Mouse (Mus musculus): ENCODE results near the gene Tmcc1. TPM values are rescaled to one million over a fixed set of nuclear protein-coding genes. Genes with fewer than 3 reads are reported as not detected.

Gene Tmcc1
- polyA plus RNA-seq, 1 experiment from 2014 or later, result 11.8 TPM

DNA sequence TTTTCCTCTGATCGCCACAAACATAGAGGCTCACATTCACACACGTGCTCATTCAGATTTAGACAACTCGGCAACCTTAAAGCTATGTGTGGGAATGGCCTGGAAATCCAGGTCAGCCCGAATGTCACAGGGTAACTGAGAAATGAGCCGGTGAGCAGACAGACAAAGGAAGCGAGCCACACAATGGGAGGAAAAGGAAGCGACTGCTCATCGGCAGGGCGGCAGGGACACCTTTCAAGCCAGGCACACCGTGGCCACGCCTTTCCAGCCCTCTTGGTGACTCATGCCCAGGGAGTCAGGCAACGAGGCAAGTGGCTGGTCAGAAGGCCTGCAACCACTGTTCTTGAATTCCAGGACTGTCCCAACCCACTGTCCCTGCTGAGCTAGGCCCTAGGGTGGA is 183.9 kb downstream of the Tmcc1 start:
- Histone ChIP-seq H3K4me1 (replicated peaks; ENCODE audit: control insufficient read depth, insufficient read depth, low read length) (no peaks in the 10 kb centered on the region; the same call in 1 of the 2 replicates), H3K9me3 (ENCODE audit: control insufficient read depth, low read length) (no peaks in the 10 kb centered on the region), H3K27ac (ENCODE audit: low read depth) (0 out of 2 replicates have a peak overlapping the region, but pooled peaks have one; percentile 11), H3K4me3 (ENCODE audit: low read depth, low read length) (no peak overlapping the region), H3K27me3 (replicated peaks; ENCODE audit: control insufficient read depth, insufficient read depth, low read length) (no peaks in the 10 kb centered on the region), H3K36me3 (ENCODE audit: control insufficient read depth, insufficient read depth, low read length) (no peaks in the 10 kb centered on the region), H3K9ac (ENCODE audit: low read length) (no peak overlapping the region), H3K4me2 (ENCODE audit: low read length) (no peak overlapping the region)
- DNase-seq (ENCODE audit: low spot score) (no peak), ATAC-seq (replicated peaks; ENCODE audit: low FRiP score, low TSS enrichment, low read depth) (0 out of 2 replicates have a peak, but pooled peaks have one; percentile 12)
- 58% methylated on average over 12 of the region's 12 CpGs for WGBS

DNA sequence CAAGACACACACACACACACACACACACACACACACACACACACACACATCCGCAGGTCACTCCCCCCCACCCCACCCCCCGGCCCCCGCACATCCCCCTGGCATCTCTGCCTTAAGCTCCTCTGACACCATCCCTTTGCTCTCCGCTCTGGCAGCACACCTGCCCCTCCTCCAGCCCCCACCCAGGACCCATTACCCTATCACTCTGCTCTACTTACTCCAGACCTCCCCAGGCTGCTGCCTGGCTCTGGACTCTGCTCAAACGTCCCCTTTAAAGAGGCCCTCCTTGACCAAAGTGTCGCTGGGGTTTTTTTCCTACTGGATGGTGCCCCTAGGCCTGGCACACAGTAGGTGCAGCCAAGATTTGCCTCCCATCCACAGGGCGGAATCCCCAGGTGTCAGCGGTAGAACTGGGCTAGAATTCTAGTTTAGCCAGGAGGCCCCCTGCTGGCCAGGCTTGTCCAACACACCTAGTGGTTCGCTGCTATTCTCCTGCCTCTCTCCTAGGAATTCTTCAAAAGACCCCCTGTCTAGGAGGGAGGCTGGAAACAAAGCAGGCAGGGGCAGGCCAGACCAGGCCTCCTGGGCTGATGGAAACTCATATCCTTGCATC is 185.6 kb downstream of the Tmcc1 start:
- peaks cover 9% of the 10 kb centered on the region for H3K4me1 ChIP-seq (replicated peaks; ENCODE audit: control insufficient read depth, insufficient read depth, low read length)
- H3K9ac ChIP-seq (ENCODE audit: low read length), result no peak overlapping the region
- H3K9me3 ChIP-seq (ENCODE audit: control insufficient read depth, low read length), result no peaks in the 10 kb centered on the region
- 28% methylated on average over 9 of the region's 9 CpGs for WGBS
- peak; percentile 21 for ATAC-seq (replicated peaks; ENCODE audit: low FRiP score, low TSS enrichment, low read depth)
- H3K4me3 ChIP-seq (ENCODE audit: low read depth, low read length), result no peak overlapping the region
- no peak overlapping the region for H3K27ac ChIP-seq (ENCODE audit: low read depth)
- H3K4me2 ChIP-seq (ENCODE audit: low read length), result no peak overlapping the region
- no peaks in the 10 kb centered on the region for H3K27me3 ChIP-seq (replicated peaks; ENCODE audit: control insufficient read depth, insufficient read depth, low read length)
- no peaks in the 10 kb centered on the region for H3K36me3 ChIP-seq (ENCODE audit: control insufficient read depth, insufficient read depth, low read length)
- DNase-seq (ENCODE audit: low spot score), result peak; percentile 89

DNA sequence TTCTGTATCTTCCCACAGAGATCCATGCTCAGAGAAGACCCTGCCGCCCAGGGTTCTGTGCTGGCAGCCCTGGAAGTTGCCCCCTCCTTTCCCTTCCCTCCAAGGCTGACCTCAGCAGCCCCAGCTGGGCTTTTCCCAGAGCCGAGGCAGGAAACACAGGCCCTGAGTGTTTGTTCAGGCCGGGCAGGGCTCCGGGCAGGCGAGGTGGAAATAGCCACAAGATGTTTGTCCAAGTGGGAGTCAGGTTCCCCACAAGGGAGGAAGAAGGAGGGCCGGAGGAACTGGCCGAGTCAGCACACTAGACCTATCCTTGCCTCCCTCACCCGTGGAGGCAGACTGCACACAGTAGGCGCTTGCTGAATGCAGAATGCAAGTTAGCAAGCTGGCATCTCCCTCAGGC is 186.6 kb downstream of the Tmcc1 start:
- peaks cover 9% of the 10 kb centered on the region for H3K4me1 ChIP-seq (replicated peaks; ENCODE audit: control insufficient read depth, insufficient read depth, low read length)
- H3K4me3 ChIP-seq (ENCODE audit: low read depth, low read length), result no peak overlapping the region
- no peak overlapping the region for H3K9ac ChIP-seq (ENCODE audit: low read length)
- DNase-seq (ENCODE audit: low spot score), result no peak
- no peaks in the 10 kb centered on the region for H3K36me3 ChIP-seq (ENCODE audit: control insufficient read depth, insufficient read depth, low read length)
- no peak for ATAC-seq (replicated peaks; ENCODE audit: low FRiP score, low TSS enrichment, low read depth)
- 27% methylated on average over 9 of the region's 9 CpGs for WGBS
- H3K27ac ChIP-seq (ENCODE audit: low read depth), result peak overlapping the region; percentile 47; the same call in 1 of the 2 replicates
- no peaks in the 10 kb centered on the region for H3K27me3 ChIP-seq (replicated peaks; ENCODE audit: control insufficient read depth, insufficient read depth, low read length)
- H3K4me2 ChIP-seq (ENCODE audit: low read length), result no peak overlapping the region
- no peaks in the 10 kb centered on the region for H3K9me3 ChIP-seq (ENCODE audit: control insufficient read depth, low read length)

DNA sequence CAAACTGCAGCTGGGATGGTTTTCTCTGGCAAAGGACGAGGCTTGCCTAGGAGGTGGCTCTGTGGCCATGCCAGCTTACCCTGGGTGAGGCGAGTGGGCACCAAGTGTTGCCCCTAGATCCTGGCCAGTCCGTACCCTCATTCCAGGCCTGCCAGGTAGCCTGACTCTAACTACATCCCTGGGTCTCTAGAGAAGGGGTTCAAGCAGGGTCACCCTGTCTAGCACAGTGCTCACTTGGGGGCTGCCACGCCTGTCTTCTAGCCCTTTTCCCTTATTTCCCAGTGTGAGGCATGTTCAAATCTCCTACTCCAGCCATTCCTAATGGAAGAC is 187.4 kb downstream of the Tmcc1 start:
- peaks cover 9% of the 10 kb centered on the region for H3K4me1 ChIP-seq (replicated peaks; ENCODE audit: control insufficient read depth, insufficient read depth, low read length)
- no peaks in the 10 kb centered on the region for H3K36me3 ChIP-seq (ENCODE audit: control insufficient read depth, insufficient read depth, low read length)
- H3K27me3 ChIP-seq (replicated peaks; ENCODE audit: control insufficient read depth, insufficient read depth, low read length), result no peaks in the 10 kb centered on the region
- no peak overlapping the region for H3K4me3 ChIP-seq (ENCODE audit: low read depth, low read length)
- WGBS, result 82% methylated on average over 4 of the region's 4 CpGs
- no peak overlapping the region for H3K4me2 ChIP-seq (ENCODE audit: low read length)
- ATAC-seq (replicated peaks; ENCODE audit: low FRiP score, low TSS enrichment, low read depth) (no peak), DNase-seq (ENCODE audit: low spot score) (no peak)
- H3K27ac ChIP-seq (ENCODE audit: low read depth), result peak overlapping the region; percentile 27; the same call in 1 of the 2 replicates
- no peak overlapping the region for H3K9ac ChIP-seq (ENCODE audit: low read length)
- no peaks in the 10 kb centered on the region for H3K9me3 ChIP-seq (ENCODE audit: control insufficient read depth, low read length)

DNA sequence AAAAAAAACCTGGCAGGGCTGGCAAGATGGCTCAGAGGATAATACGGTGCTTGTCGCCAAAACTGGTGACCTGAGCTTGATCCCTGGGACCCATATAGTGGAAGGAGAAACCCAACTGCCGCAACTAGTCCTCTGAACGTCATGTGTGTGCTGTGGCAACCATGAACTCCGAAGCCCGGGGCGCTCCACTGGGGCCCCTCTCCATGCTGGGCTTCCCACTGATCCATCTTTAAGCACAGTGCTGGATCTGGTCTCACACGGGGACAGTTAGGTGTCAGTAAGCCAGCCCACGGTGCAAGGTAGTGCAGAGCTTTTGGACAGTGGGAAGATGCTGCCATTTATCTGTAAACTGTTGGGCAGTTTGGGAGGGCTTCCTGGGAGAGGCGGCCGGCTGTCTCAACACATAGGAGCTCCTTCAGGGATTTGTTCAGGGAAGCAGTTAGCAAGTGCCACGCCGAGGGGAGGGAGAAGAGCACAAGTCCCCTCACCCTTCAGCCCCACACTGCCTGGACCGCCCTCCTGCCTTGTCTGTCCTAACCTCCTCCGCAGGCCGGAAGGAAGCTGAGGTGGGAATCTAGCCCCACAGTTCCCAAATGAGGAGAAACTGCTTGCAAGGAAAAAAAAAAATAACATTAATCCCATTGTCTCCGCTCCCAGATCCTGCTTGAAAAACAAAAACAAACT is 187.9 kb downstream of the Tmcc1 start:
- H3K9ac ChIP-seq (ENCODE audit: low read length), result no peak overlapping the region
- H3K4me3 ChIP-seq (ENCODE audit: low read depth, low read length), result no peak overlapping the region
- no peak overlapping the region for H3K4me2 ChIP-seq (ENCODE audit: low read length)
- H3K36me3 ChIP-seq (ENCODE audit: control insufficient read depth, insufficient read depth, low read length), result no peaks in the 10 kb centered on the region
- DNase-seq (ENCODE audit: low spot score), result no peak
- H3K27me3 ChIP-seq (replicated peaks; ENCODE audit: control insufficient read depth, insufficient read depth, low read length), result no peaks in the 10 kb centered on the region
- ATAC-seq (replicated peaks; ENCODE audit: low FRiP score, low TSS enrichment, low read depth), result no peak
- H3K27ac ChIP-seq (ENCODE audit: low read depth), result no peak overlapping the region
- H3K4me1 ChIP-seq (replicated peaks; ENCODE audit: control insufficient read depth, insufficient read depth, low read length), result peaks cover 9% of the 10 kb centered on the region
- WGBS, result 80% methylated on average over 17 of the region's 17 CpGs
- H3K9me3 ChIP-seq (ENCODE audit: control insufficient read depth, low read length), result no peaks in the 10 kb centered on the region

DNA sequence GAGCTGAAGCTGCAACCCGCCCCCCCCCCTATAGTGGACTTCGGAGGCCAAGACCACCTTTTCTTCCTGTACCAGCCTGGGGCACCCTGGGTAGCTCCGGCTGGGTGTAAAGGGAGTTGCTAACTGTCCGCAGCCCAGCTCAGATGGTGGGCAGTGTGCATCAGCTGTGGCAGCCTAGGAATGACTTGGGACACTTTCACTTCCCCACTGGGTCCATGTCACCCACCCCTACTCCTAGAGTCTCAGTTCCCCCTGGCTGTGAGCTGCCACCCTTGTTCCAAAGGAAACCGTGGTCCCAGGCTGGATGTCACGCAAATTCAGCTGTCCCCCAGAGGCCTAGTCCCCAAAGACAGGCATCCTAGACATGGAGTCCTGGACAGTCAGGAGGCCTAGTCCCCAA is 188.6 kb downstream of the Tmcc1 start:
- 90% methylated on average over 6 of the region's 6 CpGs for WGBS
- Histone ChIP-seq H3K27me3 (replicated peaks; ENCODE audit: control insufficient read depth, insufficient read depth, low read length) (no peaks in the 10 kb centered on the region), H3K27ac (ENCODE audit: low read depth) (peak overlapping the region; percentile 9; the same call in 1 of the 2 replicates), H3K4me2 (ENCODE audit: low read length) (no peak overlapping the region), H3K4me3 (ENCODE audit: low read depth, low read length) (no peak overlapping the region), H3K36me3 (ENCODE audit: control insufficient read depth, insufficient read depth, low read length) (no peaks in the 10 kb centered on the region), H3K9ac (ENCODE audit: low read length) (no peak overlapping the region), H3K9me3 (ENCODE audit: control insufficient read depth, low read length) (no peaks in the 10 kb centered on the region), H3K4me1 (replicated peaks; ENCODE audit: control insufficient read depth, insufficient read depth, low read length) (peaks cover 9% of the 10 kb centered on the region)
- DNase-seq (ENCODE audit: low spot score) (no peak), ATAC-seq (replicated peaks; ENCODE audit: low FRiP score, low TSS enrichment, low read depth) (no peak)

DNA sequence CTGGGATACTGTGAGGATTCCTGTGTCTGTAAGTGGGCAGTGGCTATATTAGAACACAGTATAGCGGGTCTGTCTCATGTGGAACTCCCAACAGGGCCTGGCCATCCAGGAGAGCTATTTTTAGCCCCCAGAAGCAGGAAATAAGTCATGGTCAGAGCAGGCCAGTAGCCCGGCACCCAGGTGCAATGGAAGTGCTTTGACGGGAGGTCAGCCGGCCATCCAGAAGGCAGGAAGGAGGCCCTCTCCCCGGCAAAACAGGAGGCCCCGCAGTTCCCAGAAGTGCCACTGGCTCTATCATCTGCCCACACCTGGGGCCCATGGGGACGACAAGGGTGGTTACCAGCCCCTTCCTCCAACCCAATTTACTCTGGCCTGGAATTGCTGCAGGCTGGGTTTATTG is 189.2 kb downstream of the Tmcc1 start:
- Histone ChIP-seq H3K9ac (ENCODE audit: low read length) (no peak overlapping the region), H3K9me3 (ENCODE audit: control insufficient read depth, low read length) (no peaks in the 10 kb centered on the region), H3K4me3 (ENCODE audit: low read depth, low read length) (no peak overlapping the region), H3K27ac (ENCODE audit: low read depth) (peak overlapping the region; percentile 54), H3K4me2 (ENCODE audit: low read length) (no peak overlapping the region), H3K36me3 (ENCODE audit: control insufficient read depth, insufficient read depth, low read length) (no peaks in the 10 kb centered on the region), H3K27me3 (replicated peaks; ENCODE audit: control insufficient read depth, insufficient read depth, low read length) (no peaks in the 10 kb centered on the region), H3K4me1 (replicated peaks; ENCODE audit: control insufficient read depth, insufficient read depth, low read length) (peaks cover 9% of the 10 kb centered on the region)
- no peak for DNase-seq (ENCODE audit: low spot score)
- no peak for ATAC-seq (replicated peaks; ENCODE audit: low FRiP score, low TSS enrichment, low read depth)
- WGBS, result 31% methylated on average over 7 of the region's 7 CpGs

DNA sequence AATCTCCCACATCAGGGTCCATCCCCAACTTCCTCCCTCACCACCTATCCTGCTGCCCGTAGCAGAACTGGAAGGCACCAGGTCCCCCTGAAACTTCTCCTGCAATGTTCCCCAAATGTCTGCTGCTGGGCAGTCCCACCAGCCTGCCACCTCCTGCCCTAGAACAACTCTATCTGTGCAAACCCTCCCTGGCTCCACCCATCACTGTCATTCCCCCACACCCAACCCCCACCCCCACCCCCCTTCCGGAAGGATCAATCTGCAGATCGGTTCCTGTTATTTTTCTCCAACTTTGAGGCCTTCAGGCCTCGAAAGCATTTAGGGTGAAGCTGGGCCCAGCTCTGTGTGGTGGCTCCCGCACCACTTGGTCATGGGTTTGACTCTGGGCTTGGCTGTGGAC is 189.8 kb downstream of the Tmcc1 start:
- Histone ChIP-seq H3K4me2 (ENCODE audit: low read length) (no peak overlapping the region), H3K27me3 (replicated peaks; ENCODE audit: control insufficient read depth, insufficient read depth, low read length) (no peaks in the 10 kb centered on the region), H3K4me3 (ENCODE audit: low read depth, low read length) (no peak overlapping the region), H3K36me3 (ENCODE audit: control insufficient read depth, insufficient read depth, low read length) (no peaks in the 10 kb centered on the region), H3K27ac (ENCODE audit: low read depth) (peak overlapping the region; percentile 54; the same call in 1 of the 2 replicates), H3K9me3 (ENCODE audit: control insufficient read depth, low read length) (no peaks in the 10 kb centered on the region), H3K4me1 (replicated peaks; ENCODE audit: control insufficient read depth, insufficient read depth, low read length) (peaks cover 9% of the 10 kb centered on the region), H3K9ac (ENCODE audit: low read length) (no peak overlapping the region)
- 66% methylated on average over 5 of the region's 5 CpGs for WGBS
- ATAC-seq (replicated peaks; ENCODE audit: low FRiP score, low TSS enrichment, low read depth) (no peak), DNase-seq (ENCODE audit: low spot score) (no peak)

Data from intestine, embryonic 14.5 days (tissue).